Mouse (Mus musculus): ENCODE data around the gene Rcor3.

Gene Rcor3

DNA sequence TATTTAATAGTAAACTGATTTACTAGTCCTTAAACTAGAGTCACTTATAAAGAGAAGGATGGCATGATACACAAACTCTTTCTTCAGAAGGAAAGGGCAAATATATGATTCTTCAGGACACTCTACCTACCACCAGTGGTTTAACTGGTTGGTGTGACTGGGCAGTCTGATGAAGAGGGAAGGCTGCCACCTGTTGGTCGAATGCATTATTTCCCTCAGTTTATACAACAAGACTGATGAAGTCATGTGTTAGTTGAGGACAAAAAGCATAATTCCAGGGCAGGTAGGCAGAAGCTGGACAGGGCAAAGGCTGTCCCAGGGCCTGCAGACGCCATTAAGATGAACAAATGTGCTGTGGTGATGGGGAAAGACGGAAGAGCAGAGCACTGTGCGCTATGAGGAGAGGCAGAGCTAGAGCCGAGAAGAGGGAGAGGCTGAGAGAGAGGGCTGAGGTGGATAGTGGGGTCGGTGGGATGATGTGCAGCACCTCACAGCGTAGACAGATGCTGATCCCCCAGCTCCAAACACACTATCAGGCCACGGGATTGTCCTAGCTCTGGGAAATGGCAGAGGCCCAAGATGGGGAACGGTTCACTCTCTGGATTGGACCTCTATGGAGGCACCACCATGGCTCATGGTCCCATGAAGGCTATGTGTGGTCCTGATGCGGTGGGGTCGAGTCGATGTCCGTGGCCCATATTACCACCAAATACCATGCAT lies 43.3 kb downstream of the Rcor3 start:
- peak in 1 of 2 experiments; percentile 86 for DNase-seq (ENCODE audit: inconsistent age in 2 of 2, low spot score in 1 of 2)

DNA sequence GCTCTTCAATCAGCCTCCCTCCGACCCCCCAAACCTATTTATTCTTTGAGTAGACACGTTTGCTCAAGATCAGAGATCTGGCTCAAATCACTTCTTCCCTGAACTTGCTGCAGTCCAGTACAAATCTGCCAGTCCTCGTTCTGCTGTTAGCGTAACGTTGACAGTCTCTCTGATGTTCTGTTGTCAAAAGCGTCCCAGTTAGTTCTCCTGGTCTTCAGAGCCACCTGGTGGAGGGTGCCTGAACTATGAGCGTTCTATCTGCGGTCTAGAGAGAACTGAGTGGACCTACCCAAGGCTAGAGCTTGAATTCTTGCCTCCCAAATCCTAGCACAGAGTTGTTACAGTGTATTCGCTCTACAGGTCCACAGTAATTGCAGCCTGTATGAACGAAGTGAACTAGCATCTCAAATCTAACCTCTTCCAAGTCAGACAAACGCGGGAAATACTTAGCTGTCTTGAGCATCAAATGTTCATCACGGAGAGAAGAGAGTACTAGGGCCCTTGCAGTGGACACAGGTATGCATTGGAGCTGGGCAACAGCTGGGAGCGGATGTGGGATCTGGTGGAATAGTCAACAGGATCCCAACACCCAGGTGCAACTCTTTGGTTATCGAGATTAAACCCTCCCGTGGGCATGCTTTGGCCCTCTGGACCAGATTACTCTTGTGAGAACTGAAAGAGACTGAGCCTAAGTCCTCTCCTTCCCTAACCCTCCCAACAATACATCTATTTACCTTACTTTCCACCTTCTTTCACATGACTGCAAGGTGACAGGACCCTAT lies 44.8 kb downstream of the Rcor3 start:
- DNase-seq (ENCODE audit: inconsistent age in 2 of 2, low spot score in 1 of 2) = peak; percentile 88 to 96

DNA sequence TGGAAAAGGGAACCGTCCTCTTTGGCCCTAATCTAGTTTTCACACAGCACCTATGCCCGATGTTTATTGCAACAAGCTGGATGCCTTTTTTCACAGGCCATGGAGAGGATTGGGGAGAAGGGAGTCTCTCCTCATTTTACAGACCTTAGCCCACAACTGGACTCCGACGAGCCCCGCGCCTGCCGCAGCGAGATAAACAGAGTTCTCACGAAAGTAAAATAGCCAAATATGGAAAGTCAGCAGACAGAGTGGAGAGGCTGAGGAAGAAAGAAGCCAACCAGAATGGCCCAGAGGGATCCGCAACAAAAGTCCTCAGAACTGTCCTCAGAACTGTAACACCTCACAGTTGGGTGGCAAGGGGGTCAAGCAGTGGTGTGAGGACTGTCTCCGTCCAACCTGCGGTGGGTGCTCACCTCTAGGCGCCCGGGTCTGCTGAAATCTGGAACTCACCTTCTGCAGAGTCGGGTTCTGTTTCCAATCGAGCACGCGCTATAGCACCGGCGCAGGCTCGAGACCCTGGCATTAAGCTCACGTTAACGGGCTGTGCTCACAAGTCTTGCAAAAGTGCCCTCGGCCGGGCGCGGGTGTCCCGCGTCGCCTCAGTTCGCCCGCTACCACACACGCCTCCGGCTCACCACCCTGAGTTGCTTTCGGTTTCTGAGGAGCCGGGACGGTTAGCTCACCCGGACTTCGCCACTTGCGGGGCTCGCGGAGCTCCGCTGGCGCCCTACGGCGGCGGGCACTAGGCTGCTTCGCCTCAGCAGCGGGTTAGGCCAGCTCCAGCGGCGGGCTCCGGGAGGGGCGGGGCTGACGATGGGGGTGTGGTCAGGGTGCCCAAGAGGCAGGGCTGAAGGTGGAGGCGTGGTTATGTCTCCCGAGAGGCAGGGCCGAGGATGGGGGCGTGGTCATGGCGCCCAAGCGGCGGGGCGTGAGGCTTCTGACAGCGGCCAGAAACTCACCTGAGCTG lies 45.8 kb downstream of the Rcor3 start, which contains the start of gene Traf5:
Traf5 (minus strand) TSS at position 754 of the 967 bp plus-strand sequence.
- DNase-seq (ENCODE audit: inconsistent age in 2 of 2, low spot score in 1 of 2) = peak; percentile 99

DNA sequence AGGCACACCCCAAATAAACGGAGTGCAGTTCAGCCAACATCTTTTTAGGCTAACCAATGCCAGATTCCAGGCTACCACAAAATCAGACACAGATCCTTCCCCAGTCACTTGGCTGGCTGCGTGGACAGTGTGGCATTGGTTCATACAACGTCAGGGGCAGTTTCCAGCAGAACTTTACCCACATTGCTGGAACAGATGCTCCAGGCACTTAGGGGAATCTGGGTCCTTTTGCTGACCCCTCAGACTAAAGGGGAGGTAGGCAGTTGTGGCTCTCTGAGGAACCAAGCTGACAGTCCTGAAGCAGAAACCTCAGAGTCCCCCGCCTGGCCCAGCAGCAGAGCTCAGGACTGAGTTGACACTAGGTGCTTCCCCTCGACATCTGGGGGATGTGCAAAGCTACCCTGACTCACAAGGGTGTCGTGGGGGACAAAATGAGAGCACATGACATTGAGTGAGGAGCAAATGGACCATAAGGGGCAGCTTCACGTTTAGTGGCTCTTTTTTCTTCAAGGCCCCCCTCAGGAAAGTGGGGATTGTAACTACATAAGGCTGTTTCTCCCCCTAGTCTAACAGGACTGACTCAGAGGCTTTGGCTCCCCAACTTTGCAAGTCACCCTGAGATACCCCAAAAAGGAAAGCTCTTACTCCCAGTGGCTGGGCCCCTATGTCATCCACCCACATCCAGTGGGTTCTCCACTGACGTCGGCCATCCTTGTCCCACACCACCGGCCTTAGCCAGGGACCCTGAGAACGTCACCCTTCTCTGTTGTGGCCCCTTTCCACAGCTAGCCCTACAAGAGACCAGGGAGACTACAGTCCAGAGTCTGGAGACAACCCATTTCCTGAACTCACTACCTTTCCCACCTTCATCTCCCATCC lies 46.9 kb downstream of the Rcor3 start:
- no peak for DNase-seq (ENCODE audit: inconsistent age in 2 of 2, low spot score in 1 of 2)

DNA sequence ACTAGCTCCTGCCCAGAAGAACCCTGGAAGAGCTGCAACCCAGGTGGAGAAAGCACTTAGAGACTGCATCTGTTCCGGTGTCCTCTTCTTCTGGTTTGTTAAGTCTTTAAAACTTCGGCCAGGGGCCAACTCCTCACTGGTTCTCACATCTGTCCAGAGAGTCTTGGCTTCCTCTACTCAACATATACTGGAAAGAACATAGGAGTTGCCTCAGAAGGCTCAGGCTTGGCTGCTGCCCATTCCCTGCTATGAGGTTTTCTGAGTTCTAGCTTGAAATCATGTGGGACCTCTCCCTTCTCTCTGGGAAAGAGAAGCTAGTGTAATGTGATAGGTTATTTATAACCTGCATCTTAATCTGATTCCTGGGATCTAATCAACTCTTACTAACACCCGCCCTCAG lies 47.6 kb downstream of the Rcor3 start:
- DNase-seq (ENCODE audit: inconsistent age in 2 of 2, low spot score in 1 of 2) = no peak

DNA sequence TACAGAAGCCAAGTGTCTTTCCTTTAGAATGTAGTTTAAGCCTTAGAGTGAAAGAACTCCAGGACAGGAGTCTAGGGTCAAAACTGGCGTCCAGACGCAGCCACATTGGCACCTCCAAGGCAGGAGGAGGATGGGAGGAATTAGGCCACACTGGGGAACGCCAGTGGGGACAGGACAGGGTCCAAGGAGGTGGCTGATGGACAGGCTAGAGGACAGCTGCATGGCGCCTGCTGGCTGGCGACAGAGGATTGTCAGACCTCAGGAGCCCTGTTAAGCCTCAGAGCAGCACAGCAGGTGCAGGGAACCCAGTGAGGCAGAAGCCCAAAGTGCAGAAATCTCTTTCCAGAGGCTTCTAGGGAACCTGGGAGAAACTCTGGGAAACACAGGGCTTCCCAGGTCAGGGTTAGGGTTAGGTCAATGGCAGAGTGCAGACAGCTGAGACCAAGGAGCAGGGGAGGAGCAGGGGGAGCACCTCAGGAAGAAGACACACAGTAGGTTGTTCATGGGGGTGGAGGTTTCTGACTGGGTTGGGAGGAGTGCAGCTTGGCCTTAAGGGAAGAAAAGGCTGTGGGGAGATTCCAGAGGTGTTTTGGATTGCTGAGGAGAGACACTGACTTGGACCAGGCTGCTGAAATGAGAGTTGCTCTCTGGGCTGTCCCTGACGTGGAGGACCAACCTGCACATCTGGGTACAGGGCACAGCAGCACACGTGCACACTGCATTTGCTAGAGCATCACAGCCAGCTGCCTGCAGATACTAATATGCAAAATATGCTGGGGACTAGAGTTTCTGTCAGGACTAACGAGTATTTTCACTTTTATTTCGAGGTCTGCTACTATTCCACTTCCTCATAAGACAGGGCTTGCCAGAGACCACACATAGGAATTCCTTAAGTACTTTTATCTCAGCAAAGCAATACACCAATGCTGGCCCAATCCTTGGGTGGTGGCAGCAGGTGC lies 48.4 kb downstream of the Rcor3 start:
- DNase-seq (ENCODE audit: inconsistent age in 2 of 2, low spot score in 1 of 2) = no peak

DNA sequence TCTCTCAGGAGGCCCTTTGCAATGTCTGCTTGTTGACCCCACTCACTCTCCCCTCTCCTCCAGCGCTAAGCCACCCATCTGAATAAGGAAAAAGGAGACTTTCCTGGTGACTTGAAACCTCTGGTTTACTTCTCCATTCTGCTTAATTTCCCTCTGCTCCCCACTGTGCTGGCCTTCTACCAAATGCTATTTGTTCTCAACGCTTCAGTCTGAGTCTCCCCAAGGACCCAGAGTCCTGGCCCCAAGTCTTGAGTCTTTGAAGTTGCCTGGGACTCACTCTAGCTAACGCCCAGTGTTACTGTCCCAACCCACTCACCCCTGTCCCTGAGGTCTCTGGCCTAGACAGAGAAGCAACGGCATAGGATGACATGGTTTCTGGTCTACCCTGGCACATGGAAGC lies 49.9 kb downstream of the Rcor3 start:
- DNase-seq (ENCODE audit: inconsistent age in 2 of 2, low spot score in 1 of 2) = peak in 1 of 2 experiments; percentile 60

DNA sequence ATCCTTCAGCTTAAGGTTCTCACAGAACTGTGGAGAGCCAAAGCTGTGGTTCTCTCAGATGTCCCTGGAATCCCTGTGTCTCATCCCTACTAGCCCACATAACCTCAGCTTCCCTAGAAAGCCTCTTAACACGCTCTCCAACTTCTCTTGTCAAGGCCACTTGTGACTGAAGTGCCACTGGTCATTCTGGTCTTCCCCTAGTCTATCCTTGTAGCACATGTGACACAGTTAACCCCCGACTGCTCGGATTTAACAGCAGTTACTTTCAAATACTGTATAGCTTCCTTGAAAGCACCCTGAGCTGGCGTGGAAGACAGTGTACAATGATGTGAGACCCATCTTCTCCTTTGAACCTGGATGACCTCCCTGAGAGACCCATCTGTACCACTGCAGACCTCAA lies 50.8 kb downstream of the Rcor3 start:
- DNase-seq (ENCODE audit: inconsistent age in 2 of 2, low spot score in 1 of 2) = no peak

DNA sequence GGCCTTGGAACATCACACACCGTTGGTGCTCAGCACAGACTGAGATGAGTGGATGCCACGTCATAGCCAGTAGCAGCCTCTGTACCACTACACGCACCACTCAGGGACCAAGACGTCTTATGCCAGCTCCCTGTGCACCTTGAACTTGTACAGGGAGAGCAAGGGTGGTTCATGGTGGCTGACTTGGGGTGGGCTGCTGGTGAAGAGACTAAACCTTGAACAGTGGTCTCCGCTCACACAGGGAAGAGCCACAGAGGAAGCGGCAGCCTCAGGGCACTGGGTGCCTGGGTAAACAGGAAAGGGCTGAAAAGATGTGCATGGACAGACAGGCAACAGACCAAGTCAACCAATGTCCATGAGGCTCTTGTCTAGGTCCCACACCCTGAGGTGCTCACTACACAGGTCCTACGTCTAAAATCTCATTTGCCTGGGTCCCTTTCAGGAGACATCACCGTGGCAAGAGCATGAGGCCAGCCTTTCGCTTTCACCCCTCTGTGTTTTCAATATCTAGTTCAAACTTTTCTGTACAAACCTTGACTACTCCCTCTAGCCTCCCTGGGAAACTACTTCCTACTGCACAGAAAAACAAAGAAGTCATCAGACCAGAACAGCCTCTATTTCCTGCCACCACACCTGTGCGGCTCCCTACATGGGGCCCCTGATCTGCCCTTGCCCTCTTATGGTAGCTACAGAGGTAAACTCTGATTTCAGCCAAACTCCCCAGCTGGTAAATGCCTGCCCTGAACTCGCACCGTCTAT lies 51.4 kb downstream of the Rcor3 start:
- DNase-seq (ENCODE audit: inconsistent age in 2 of 2, low spot score in 1 of 2) = no peak

DNA sequence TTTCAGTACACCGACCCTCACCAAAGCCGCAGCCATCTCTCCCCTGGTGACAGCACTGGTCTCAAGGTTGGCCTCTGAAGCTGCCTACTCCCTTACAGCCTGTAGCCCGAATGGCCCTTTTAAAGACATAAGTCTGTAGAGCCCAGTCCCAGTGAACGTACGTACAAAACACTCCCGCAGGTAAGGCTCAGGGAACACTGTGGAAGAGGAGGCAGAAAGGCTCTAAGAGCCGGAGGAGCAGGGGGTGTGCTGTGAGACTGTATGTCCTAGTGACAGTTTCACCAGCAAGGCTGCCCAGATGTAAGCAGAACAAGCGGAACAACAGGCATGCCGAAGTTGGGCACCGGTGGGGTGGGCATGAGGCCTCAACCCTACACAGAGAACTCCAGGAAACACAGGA lies 52.6 kb downstream of the Rcor3 start:
- DNase-seq (ENCODE audit: inconsistent age in 2 of 2, low spot score in 1 of 2) = no peak

DNA sequence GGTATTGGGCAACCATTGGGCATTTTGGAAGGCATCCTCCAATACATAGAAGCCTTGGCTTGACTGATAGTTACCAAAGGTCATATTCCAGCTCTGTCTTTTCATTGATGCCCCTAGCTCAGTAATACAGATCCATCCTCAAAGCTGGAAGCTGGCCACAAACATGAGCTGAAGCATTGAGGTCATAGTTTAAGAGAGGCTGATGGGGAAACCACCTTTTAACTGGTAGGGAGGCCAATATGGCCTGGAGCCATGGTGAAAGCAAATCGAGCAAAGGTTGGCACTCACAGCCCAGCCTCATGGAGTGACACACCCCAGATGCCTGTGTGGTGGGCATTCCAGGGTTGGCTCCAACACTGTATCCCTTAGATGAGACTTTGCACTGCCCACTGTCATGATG lies 55.2 kb downstream of the Rcor3 start:
- no peak for DNase-seq (ENCODE audit: inconsistent age in 2 of 2, low spot score in 1 of 2)

DNA sequence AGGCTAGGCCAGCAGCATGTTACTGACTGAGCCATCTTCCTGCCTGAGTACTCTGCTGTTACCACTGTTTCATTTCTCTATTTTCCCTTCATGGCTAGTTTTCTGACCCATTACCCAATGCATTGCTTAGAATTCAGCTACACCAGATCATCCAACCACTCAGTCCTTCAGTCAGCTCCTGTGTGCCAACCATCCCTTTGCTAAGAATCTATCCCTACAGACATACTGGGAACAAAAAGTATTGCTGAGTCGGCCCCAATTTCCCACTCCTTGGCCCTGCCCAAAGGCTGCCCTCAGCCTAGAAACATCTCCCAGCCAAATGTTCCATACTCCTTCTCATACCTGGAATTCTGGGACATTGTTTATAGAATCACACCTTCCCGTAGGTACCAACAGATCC lies 56.7 kb downstream of the Rcor3 start:
- no peak for DNase-seq (ENCODE audit: inconsistent age in 2 of 2, low spot score in 1 of 2)

DNA sequence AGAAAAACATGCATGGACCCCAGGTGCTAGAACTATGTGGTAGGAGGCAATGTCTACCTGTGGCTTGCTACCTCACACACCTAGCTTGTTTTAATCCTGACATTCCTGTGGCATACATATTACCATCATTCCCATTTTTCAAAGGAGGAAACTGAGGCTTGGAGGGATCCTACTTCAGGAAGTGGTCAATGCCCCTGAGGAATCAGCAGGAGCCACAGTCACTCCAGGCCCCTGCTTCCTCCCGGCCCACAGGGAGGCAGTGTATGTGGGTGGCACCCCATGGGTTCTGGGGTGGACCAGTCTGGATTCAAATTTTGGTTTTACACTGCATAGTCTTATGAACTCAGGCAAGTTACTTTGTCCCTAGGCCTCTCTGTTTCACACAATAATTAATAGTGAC lies 58.7 kb downstream of the Rcor3 start:
- no peak for DNase-seq (ENCODE audit: inconsistent age in 2 of 2, low spot score in 1 of 2)

DNA sequence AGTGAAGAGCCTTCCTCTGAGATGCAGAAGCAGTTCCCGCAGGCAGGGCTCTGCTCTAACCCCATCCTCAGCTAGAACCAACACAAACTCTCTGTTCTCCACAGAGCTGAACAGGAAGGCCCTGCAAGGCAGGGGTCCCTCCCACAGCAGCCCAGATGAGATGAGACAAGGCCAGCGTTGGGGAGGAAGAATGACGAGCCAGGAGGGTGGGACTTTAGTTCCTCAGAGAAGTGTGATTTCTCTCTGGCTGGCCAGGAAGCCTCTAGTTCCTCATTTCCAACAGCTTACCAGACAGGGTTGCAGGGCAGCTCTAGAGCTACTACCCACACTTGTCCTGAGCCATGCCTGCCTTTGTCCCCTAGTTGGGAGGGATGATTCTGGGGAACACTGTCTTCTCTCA lies 59.5 kb downstream of the Rcor3 start:
- peak; percentile 39 to 60 for DNase-seq (ENCODE audit: inconsistent age in 2 of 2, low spot score in 1 of 2)

DNA sequence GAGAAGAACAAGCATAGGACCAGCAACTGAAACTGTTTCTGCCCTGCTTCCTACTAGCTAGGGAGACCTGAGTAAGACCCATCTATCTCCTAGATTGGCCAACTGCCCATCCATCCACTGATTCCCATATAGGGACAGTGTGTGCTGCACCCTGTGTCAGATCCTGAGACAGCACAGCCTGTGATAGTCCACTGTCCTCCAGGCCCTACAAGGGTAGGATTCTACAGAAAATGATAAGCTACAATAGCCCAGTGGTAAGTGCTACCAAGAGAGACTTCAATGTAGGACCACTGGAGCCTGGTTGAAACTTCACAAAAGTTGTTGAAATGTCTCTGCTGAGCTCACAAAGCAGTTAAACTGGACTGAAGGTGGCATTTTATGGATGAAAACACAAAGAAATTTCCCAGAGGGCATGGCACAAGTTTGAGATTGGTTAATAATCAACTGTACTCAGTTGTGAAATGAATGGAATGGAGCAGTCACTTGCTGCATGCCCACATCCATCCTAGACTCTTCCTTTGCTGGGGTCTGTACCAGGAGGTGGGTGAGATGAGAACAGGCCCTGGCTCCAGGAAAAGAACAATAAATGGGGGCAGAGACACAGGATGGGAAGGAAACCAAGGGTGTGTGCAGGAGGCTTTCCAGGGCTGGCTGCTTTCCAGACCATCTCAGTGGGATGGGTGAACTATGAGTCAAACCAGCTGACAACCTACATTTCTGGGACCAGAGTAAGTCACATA lies 60.9 kb downstream of the Rcor3 start:
- peak; percentile 52 to 70 for DNase-seq (ENCODE audit: inconsistent age in 2 of 2, low spot score in 1 of 2)

DNA sequence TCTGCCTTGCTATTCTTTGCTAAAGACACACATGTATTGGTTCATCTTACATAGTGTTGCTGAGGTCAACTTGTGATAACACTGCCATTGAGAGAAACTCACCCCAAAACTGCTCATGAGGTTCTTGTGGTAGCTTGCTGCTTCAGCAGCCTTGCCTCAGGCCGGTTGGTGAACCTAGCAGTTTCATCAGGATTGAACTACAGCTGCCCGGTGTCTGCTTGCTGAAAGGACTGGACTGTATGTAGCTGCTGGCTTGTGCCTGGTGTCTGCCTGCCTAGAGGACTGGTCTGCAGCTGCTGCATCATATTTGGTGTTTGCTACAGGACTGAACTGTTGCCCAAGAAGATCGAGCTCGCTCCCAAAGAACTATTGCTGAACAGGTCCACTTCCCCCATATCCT lies 61.8 kb downstream of the Rcor3 start:
- no peak for DNase-seq (ENCODE audit: inconsistent age in 2 of 2, low spot score in 1 of 2)

DNA sequence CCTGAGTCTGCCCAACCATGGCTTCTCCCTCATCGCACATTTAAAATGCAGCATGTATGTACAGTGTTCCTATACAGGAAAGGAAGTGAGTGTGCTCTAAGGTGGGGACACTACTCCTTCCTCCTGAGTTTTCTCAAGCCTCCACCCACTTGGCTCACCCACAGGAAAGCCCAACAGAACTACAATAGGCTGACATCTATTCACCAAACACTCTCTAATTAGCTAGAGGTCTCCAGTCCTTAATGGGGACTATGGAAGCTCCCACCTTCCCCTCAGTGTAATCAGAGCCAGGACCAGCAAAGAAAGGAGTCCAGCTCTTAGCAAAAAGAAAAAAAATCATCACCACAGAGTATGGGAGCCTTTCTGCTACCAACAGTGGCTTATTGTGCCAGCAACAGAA lies 63.0 kb downstream of the Rcor3 start:
- DNase-seq (ENCODE audit: inconsistent age in 2 of 2, low spot score in 1 of 2) = no peak

DNA sequence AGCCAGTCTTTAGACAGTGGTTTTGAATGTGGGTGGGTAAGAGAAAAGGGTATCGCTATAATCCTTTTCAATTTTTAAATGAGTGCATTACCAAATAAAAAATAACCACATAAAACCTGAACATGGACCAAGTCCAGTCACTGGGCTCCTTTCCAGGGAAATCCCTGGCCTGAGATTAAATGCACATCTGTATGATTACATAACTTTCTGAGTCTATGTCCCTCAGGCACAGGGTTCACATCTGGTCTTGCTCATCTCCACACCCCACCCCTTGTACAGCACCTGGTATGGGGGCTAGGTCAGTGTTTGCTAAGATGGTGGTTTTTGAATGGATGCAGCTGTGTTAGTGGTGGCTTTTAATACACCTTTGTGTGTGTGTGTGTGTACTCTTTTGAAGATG lies 65.4 kb downstream of the Rcor3 start:
- peak in 1 of 2 experiments; percentile 52 for DNase-seq (ENCODE audit: inconsistent age in 2 of 2, low spot score in 1 of 2)
